Mouse (Mus musculus) liver, adult 2 months (tissue): Measurements from ENCODE around the gene Cdk7. TPM values are rescaled to one million over a fixed set of nuclear protein-coding genes. Genes with fewer than 3 reads are reported as not detected.

Experiments used
- DNase-seq: peaks from one replicate; pipeline ENCODE4 v3.0.0-alpha.2; 2011; ENCODE audit warnings: low read depth, low spot score; ENCODE audit errors: extremely low read depth
- H3K27ac ChIP-seq: fragments of 200-500 bp; replicated peaks from 2 replicates; pipeline ENCODE4 v1.5.1; 2012; ENCODE audit warnings: low read depth, mild to moderate bottlenecking, control low read depth, inconsistent platforms, low read length; ENCODE audit not compliant: insufficient read depth
- H3K27me3 ChIP-seq: fragments of 200-500 bp; 2 replicates; pipeline ENCODE4 v1.6.1; 2012; ENCODE audit warnings: mild to moderate bottlenecking, moderate library complexity, low read length, inconsistent platforms; ENCODE audit not compliant: control insufficient read depth, insufficient read depth
- H3K36me3 ChIP-seq: fragments of 200-500 bp; 2 replicates; pipeline ENCODE4 v1.6.1; 2012; ENCODE audit warnings: low read length, inconsistent platforms; ENCODE audit not compliant: control insufficient read depth, insufficient read depth
- H3K4me1 ChIP-seq: fragments of 200-500 bp; 2 replicates; pipeline ENCODE4 v1.6.1; 2011; ENCODE audit warnings: low read length; ENCODE audit not compliant: control insufficient read depth, insufficient read depth
- H3K4me3 ChIP-seq: fragments of 200-500 bp; 2 replicates; pipeline ENCODE4 v1.5.1; 2011; ENCODE audit warnings: low read depth, mild to moderate bottlenecking, control low read depth, low read length, moderate library complexity; ENCODE audit not compliant: insufficient read depth
- H3K79me2 ChIP-seq: fragments of 200-500 bp; 2 replicates; pipeline ENCODE4 v1.6.1; 2012; ENCODE audit warnings: inconsistent platforms, mild to moderate bottlenecking, low read length, moderate library complexity; ENCODE audit not compliant: control insufficient read depth, insufficient read depth
- H3K9ac ChIP-seq: fragments of 200-500 bp; 2 replicates; pipeline ENCODE4 v1.6.1; 2012; ENCODE audit warnings: low read depth, mild to moderate bottlenecking, control low read depth, inconsistent platforms, low read length
- CTCF ChIP-seq: fragments of 200-500 bp; IDR thresholded peaks from 2 replicates; pipeline ENCODE4 v1.5.1; 2011; ENCODE audit warnings: low read depth, low read length, control low read depth
- POLR2A ChIP-seq: fragments of 200-500 bp; IDR thresholded peaks from 2 replicates; pipeline ENCODE4 v1.6.1; 2011; ENCODE audit warnings: low read length, control low read depth; ENCODE audit not compliant: insufficient read depth; ENCODE audit errors: extremely low read depth
- WGBS: fragments of 180-500 bp; shearing (Covaris S2); methylation state at CpG from one replicate; pipeline ENCODE4 v1.1.7; 2018; 5-methylcytosine and 5-hydroxymethylcytosine counted together
- polyA plus RNA-seq: library from polyadenylated mRNA; depleted of rRNA; stranded (reverse); fragments of >200 nt; gene quantifications from 2 replicates; pipeline ENCODE4 v1.2.3, GENCODE M21; 2012
- total RNA-seq: library from RNA; depleted of rRNA; stranded (reverse); fragments of >200 nt; gene quantifications from 2 replicates; pipeline ENCODE4 v1.2.3, GENCODE M21; 2014

Cdk7 gene
- total and polyA plus RNA-seq, 2 experiments: 8.5 to 15.1 TPM

DNA sequence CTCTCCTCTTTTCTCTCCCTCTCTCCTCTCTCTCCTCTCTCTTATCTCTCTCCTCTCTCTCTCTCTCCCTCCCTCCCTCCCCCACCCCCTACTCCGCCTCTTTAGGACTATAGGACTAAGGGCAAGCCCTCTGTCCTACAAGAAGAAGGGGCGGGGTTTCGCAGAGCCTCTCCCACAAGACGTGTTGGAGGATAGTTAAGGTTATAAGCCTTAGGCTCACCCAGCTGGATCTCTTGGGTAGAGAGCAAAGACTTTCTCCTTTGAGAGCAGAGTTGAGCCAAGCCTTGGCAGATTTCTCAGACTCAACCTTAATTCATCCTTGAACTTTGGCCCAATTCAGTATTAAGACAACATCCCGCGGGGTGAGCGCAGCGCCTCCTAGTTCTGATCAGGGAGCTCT lies 17.9 kb upstream of the Cdk7 start:
- H3K79me2 ChIP-seq: no peaks in the 10 kb centered on the region
- DNase-seq: no peak
- peaks cover 4% of the 10 kb centered on the region for H3K4me1 ChIP-seq
- no peak overlapping the region for H3K4me3 ChIP-seq
- H3K36me3 ChIP-seq: no peaks in the 10 kb centered on the region
- no peaks in the 10 kb centered on the region for H3K27me3 ChIP-seq
- WGBS: 82% methylated on average over 8 of the region's 8 CpGs
- TF ChIP-seq POLR2A: no peak
- TF ChIP-seq CTCF: no peak
- no peak overlapping the region for H3K27ac ChIP-seq
- H3K9ac ChIP-seq: no peak overlapping the region

DNA sequence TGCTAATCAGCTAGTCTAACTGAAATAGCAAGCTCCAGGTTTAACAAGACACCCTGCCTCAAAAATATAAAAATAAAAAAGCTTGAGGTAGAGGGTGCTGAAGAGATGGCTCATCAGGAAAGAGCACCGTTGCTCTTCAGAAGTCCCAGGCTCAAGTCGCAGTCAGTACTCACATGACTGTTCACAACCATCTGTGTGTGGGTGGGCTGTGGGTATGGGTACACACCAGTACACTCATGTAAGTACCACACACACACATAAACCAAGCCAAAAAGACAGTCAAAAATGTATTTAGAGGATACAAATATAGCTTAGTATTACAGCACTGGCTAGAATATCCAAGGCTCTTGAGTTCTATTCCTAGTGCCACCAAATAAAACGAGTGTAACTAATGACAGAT lies 15.4 kb upstream of the Cdk7 start:
- WGBS: 91% methylated on average over 3 of the region's 3 CpGs
- H3K4me1 ChIP-seq: peaks cover 9% of the 10 kb centered on the region

DNA sequence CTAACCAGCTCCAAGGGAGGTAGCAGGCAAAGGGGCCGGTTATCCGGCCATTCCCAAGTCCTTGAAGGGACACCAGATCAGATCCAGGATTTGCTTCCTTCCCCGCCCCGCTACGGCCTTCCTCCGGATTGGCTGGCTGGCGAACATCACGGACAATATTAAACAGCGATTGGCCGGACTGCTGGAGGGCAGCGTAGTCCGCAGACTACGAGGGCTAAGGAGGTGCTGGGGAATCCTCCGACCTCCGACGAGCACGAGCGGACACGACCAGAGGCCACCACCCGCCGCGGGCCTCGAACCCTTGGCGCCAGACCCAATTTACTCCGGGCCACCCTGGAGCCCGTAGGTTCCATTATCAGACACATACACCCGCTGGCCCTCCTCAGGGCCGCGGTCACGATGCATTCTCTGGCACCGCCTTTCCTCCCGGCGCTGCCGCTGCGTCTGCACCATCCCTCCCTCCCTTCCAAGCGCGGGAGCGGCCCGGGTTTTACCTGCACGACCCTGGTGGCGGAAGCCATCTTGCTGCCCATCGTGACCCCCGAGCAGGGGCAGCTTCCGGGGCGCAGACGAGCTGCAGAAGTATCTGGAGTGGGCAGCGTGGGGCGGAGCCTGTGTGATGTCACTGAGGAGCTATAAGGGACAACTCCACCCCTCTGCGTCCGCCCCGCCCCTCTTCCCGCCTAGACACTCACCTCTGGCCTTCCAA lies 13.5 kb upstream of the Cdk7 start, which contains the start of gene Mrps36:
Mrps36 (minus strand) TSS at position 624 of the 709 bp plus-strand sequence.
- H3K4me3 ChIP-seq: peak within 1 kb of the TSS; percentile 82
- DNase-seq: peak; percentile 88
- peaks cover 11% of the 10 kb centered on the region; the same call in 1 of the 2 replicates for H3K79me2 ChIP-seq
- peak within 1 kb of the TSS; percentile 82 for H3K9ac ChIP-seq
- TF ChIP-seq POLR2A (peak; percentile 59; the same call in 1 of the 2 replicates), CTCF (no peak)
- peak within 1 kb of the TSS; percentile 87 for H3K27ac ChIP-seq
- H3K27me3 ChIP-seq: no peaks in the 10 kb centered on the region
- no peaks in the 10 kb centered on the region for H3K36me3 ChIP-seq
- H3K4me1 ChIP-seq: peaks cover 9% of the 10 kb centered on the region
- WGBS: under 1% methylated on average over 52 of the region's 52 CpGs

More for the DNA sequence above, 15.4 kb upstream of the Cdk7 start:
- H3K27ac ChIP-seq: no peak overlapping the region
- no peak for DNase-seq
- H3K9ac ChIP-seq: no peak overlapping the region
- no peak overlapping the region for H3K4me3 ChIP-seq
- no peak for TF ChIP-seq POLR2A
- TF ChIP-seq CTCF: no peak
- H3K79me2 ChIP-seq: peaks cover 11% of the 10 kb centered on the region; the same call in 1 of the 2 replicates
- H3K36me3 ChIP-seq: no peaks in the 10 kb centered on the region
- no peaks in the 10 kb centered on the region for H3K27me3 ChIP-seq

DNA sequence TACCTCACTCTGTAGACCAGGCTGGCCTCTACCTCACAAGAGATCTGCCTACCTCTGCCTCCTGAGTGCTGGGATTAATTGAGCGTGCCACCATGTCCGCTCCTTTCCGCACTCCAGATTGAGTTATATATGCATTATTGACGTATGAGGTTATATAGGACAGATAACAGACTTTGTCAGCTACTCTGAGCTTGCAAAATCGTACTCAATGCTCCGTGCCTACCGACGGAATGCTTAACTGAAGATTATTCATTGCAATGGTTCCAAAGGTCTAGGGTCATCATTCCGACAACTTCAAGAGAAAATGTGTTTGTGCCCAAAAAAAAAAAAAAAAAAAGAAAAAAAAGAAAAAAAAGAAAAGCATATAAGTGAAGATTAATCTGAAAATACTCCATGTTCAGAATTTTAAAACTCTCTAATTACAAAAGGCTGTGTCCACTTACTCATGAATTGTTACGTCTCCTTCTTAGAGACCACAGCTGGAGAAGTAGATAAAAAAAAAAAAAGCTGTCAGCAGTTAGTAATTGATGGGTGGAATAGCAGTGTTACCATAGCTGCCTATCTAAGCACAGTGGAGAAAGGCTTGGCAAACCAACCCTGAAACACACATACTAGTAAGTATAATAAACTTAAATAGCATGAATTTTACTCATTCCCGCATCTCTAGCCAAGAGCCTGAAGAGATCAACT lies 12.8 kb upstream of the Cdk7 start:
- no peaks in the 10 kb centered on the region for H3K27me3 ChIP-seq
- H3K36me3 ChIP-seq: no peaks in the 10 kb centered on the region
- DNase-seq: peak; percentile 64
- peaks cover 11% of the 10 kb centered on the region; the same call in 1 of the 2 replicates for H3K79me2 ChIP-seq
- 17% methylated on average over 11 of the region's 11 CpGs for WGBS
- peaks cover 9% of the 10 kb centered on the region for H3K4me1 ChIP-seq
- TF ChIP-seq CTCF (no peak), POLR2A (no peak)
- H3K4me3 ChIP-seq: peak overlapping the region; percentile 82
- H3K27ac ChIP-seq: peak overlapping the region; percentile 42
- H3K9ac ChIP-seq: no peak overlapping the region

DNA sequence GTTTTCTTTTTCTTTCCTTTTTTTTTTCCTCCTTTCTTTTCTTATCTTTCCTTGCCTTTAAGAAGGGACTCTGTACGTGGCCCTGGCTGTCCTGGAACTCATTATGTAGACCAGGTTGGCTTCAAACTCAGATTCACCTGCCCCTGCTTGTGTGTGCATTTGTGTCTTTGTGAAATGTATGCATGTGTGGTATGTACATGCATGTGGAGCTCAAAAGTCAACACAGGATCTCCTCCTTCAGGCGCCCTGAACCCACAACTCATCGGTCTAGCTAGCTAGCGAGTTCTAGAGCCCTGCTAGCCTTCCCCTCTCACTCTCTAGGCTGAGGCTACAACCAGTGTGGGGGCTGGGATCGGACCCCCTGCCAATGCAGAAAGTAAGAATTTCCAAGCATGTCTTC lies 12.1 kb upstream of the Cdk7 start:
- 86% methylated on average over 5 of the region's 5 CpGs for WGBS
- Histone ChIP-seq H3K79me2 (peaks cover 11% of the 10 kb centered on the region; the same call in 1 of the 2 replicates), H3K36me3 (peaks cover 2% of the 10 kb centered on the region; the same call in 1 of the 2 replicates), H3K27me3 (no peaks in the 10 kb centered on the region), H3K27ac (no peak overlapping the region), H3K4me1 (peaks cover 9% of the 10 kb centered on the region), H3K9ac (no peak overlapping the region), H3K4me3 (no peak overlapping the region)
- no peak for DNase-seq
- TF ChIP-seq CTCF (no peak), POLR2A (no peak)
